Mouse (Mus musculus) neural tube, embryonic 13.5 days (tissue): ENCODE measurements around the gene N4bp2l1. TPM values are rescaled to one million over a fixed set of nuclear protein-coding genes. Genes with fewer than 3 reads are reported as not detected.

ENCODE experiments used
- ATAC-seq: fragments of 200-750 bp; cut with Nextera tagmentation; 2 replicates; pipeline ENCODE4 v1.8.0; 2017; ENCODE audit warnings: low read depth, mild to moderate bottlenecking, moderate TSS enrichment, moderate library complexity
- H3K27ac ChIP-seq: fragments of 300-500 bp; sonication (generic); replicated peaks from 2 replicates; pipeline ENCODE4 v1.5.1; 2015; ENCODE audit warnings: moderate library complexity, mild to moderate bottlenecking, inconsistent platforms
- H3K27me3 ChIP-seq: fragments of 300-500 bp; sonication (generic); 2 replicates; pipeline ENCODE4 v1.6.1; 2015; ENCODE audit warnings: mild to moderate bottlenecking, inconsistent platforms
- H3K36me3 ChIP-seq: fragments of 300-500 bp; sonication (generic); 2 replicates; pipeline ENCODE4 v1.6.1; 2015; ENCODE audit warnings: mild to moderate bottlenecking, inconsistent platforms
- H3K4me1 ChIP-seq: fragments of 300-500 bp; sonication (generic); replicated peaks from 2 replicates; pipeline ENCODE4 v1.6.1; 2015; ENCODE audit warnings: inconsistent platforms
- H3K4me2 ChIP-seq: fragments of 300-500 bp; sonication (generic); 2 replicates; pipeline ENCODE4 v1.6.1; 2015; ENCODE audit warnings: inconsistent platforms, mild to moderate bottlenecking, moderate library complexity
- H3K4me3 ChIP-seq: fragments of 300-500 bp; sonication (generic); 2 replicates; pipeline ENCODE4 v1.5.1; 2015; ENCODE audit warnings: mild to moderate bottlenecking, inconsistent platforms
- H3K9ac ChIP-seq: fragments of 300-500 bp; sonication (generic); 2 replicates; pipeline ENCODE4 v1.6.1; 2015; ENCODE audit warnings: moderate library complexity, mild to moderate bottlenecking, inconsistent platforms
- H3K9me3 ChIP-seq: fragments of 300-500 bp; sonication (generic); 2 replicates; pipeline ENCODE4 v1.6.1; 2016; ENCODE audit warnings: inconsistent platforms
- WGBS: fragments of 180-500 bp; shearing (Covaris S2); methylation state at CpG from one replicate; pipeline ENCODE4 v1.1.7; 2015; 5-methylcytosine and 5-hydroxymethylcytosine counted together
- polyA plus RNA-seq: library from polyadenylated mRNA; unstranded; fragments of >200 nt; fragmentation: Nextera tagmentation; extraction: Ambion mirVana; gene quantifications from 2 replicates; pipeline ENCODE4 v1.2.1, GENCODE M21; 2015

Gene N4bp2l1
- polyA plus RNA-seq, 1 experiment from 2014 or later, result 6.7 TPM

- Histone ChIP-seq H3K4me2 (peak overlapping the region; percentile 99), H3K36me3 (peaks cover 3% of the 10 kb centered on the region; the same call in 1 of the 2 replicates), H3K27me3 (peaks cover 53% of the 10 kb centered on the region), H3K27ac (no peak overlapping the region), H3K4me3 (no peak overlapping the region), H3K9ac (no peak overlapping the region), H3K9me3 (no peaks in the 10 kb centered on the region), H3K4me1 (peaks cover 22% of the 10 kb centered on the region)
- ATAC-seq, result no peak
- 54% methylated on average over 11 of the region's 11 CpGs for WGBS
Observed at GRCm38 (mm10) chr5:150595366-150596016, 1.5 kb downstream of the N4bp2l1 start.

- peak overlapping the region; percentile 99 for H3K4me2 ChIP-seq
- H3K27me3 ChIP-seq, result peaks cover 53% of the 10 kb centered on the region
- peaks cover 15% of the 10 kb centered on the region for H3K4me1 ChIP-seq
- WGBS, result 9% methylated on average over 16 of the region's 17 CpGs
- ATAC-seq, result no peak
- peak overlapping the region; percentile 79 for H3K9ac ChIP-seq
- H3K4me3 ChIP-seq, result peak overlapping the region; percentile 83
- H3K27ac ChIP-seq, result no peak overlapping the region
- H3K9me3 ChIP-seq, result no peaks in the 10 kb centered on the region
- peaks cover 3% of the 10 kb centered on the region; the same call in 1 of the 2 replicates for H3K36me3 ChIP-seq
Observed at GRCm38 (mm10) chr5:150594649-150595339, 2.2 kb downstream of the N4bp2l1 start.

GRCm38 (mm10) chr5:150593756-150594648, 3.0 kb downstream of the N4bp2l1 start:
- H3K27me3 ChIP-seq, result peaks cover 53% of the 10 kb centered on the region
- peaks cover 3% of the 10 kb centered on the region; the same call in 1 of the 2 replicates for H3K36me3 ChIP-seq
- peak; percentile 78 for ATAC-seq
- H3K4me1 ChIP-seq, result peaks cover 15% of the 10 kb centered on the region
- no peaks in the 10 kb centered on the region for H3K9me3 ChIP-seq
- H3K9ac ChIP-seq, result peak overlapping the region; percentile 79
- H3K4me3 ChIP-seq, result peak overlapping the region; percentile 83
- H3K27ac ChIP-seq, result peak overlapping the region; percentile 13; the same call in 1 of the 2 replicates
- H3K4me2 ChIP-seq, result peak overlapping the region; percentile 99
- WGBS, result under 1% methylated on average over 102 of the region's 102 CpGs

DNA sequence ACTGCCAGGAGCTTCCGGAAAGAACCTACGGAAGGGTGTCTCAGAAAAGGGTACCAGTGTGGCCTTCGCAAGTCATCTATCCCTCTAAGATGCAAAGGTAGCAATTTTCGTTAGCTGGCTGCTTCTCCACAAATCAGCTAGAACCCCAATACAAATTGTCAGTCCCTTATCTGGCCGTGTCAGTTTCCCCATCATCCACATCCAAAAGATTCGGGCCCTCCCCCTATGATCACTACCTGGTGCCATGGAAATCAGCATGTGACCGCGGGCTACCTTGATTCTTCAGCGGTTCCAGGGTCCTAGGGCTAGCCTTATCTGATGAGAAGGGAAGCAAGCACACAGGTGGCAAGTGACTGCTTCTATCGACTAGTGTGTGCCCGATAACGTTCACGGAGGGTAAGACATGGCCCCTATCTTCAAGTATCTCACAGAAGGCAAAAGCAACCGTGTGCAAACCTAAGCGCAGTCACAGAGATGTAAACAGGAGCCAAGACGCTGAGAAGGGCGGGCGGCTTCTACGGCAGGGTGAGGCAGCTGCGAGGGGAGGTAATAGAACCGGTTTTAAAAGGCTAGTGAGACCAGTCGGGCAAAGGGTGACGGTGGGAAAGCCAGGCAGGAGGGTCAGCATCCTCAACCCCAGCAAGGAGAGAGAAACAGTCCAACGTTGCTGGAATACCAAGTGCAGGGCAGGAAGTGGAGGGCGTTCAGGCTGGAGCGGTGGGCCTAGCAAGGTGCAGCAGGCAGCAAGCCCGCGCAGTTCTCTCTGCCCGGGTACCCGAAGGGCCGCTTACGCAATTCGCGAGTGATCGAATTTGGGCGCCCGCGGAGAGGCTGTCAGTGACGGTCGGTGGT, 3.9 kb downstream of the N4bp2l1 start:
- H3K27ac ChIP-seq, result 0 out of 2 replicates have a peak overlapping the region, but pooled peaks have one; percentile 13
- 10% methylated on average over 40 of the region's 40 CpGs for WGBS
- peak; percentile 54 for ATAC-seq

DNA sequence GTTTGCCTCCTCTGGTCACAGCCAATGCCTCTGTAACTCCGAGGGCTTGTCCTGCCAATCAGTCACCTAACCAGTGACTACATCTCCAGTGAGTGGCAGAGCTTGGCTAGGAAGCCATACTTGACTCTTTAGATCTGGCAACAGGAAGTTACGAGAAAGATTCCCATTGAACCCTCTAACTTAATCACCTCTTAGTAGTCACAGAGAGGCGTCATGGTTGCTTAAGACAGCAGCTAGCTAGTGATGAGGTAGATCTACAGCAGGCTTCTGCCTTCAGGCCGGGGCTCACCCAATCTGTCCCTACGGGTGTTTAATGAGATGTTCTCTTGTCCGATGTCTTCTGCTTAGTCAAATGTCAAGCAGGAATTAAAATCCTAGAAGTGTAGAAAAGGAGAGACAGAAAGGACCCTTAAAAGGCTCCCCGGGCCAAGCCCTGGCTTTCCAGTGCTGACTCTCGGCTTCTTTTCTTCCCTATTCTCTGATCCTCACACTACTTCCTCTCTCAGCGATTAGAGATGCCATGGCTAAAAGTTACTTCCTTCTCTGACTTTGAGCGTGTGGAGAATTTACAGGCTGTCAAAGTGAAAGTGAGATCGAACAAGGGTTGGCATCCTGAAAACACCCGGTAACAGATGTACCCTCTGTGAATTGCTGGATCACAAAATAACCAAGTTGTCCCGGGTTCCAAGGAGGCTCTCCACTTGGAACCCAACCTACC, 4.6 kb downstream of the N4bp2l1 start:
- no peaks in the 10 kb centered on the region for H3K9me3 ChIP-seq
- 73% methylated on average over 13 of the region's 13 CpGs for WGBS
- 0 out of 2 replicates have a peak overlapping the region, but pooled peaks have one; percentile 79 for H3K9ac ChIP-seq
- H3K36me3 ChIP-seq, result no peaks in the 10 kb centered on the region
- H3K27me3 ChIP-seq, result peaks cover 47% of the 10 kb centered on the region
- peak overlapping the region; percentile 99 for H3K4me2 ChIP-seq
- ATAC-seq, result no peak
- H3K4me1 ChIP-seq, result peaks cover 15% of the 10 kb centered on the region
- no peak overlapping the region for H3K27ac ChIP-seq
- peak overlapping the region; percentile 83 for H3K4me3 ChIP-seq

More for the DNA sequence above, 3.9 kb downstream of the N4bp2l1 start:
- H3K4me3 ChIP-seq, result peak overlapping the region; percentile 83
- H3K9me3 ChIP-seq, result no peaks in the 10 kb centered on the region
- H3K36me3 ChIP-seq, result peaks cover 2% of the 10 kb centered on the region; the same call in 1 of the 2 replicates
- H3K4me2 ChIP-seq, result peak overlapping the region; percentile 99
- peaks cover 53% of the 10 kb centered on the region for H3K27me3 ChIP-seq
- H3K4me1 ChIP-seq, result peaks cover 15% of the 10 kb centered on the region
- H3K9ac ChIP-seq, result peak overlapping the region; percentile 79

DNA sequence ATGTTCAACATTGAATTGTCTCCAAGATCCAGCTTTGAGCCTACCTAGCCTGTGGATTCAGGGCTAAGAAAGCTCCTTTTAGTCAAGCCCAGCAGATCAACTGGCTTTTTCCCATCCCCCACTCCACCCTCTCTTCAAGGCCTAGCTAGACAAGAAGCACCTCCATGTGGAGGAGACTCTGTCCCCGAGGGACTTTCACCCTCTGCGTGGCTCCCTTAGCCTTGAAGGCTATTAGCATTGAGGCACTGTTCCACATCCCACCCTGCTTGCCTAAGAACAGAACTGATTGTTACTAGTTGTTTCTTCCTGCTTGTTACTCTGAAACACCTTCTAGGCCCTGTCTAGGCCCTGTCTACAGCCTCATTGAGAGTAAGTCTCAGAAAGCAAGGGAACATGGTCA, 7.0 kb downstream of the N4bp2l1 start:
- WGBS, result 71% methylated on average over 2 of the region's 2 CpGs
- no peak for ATAC-seq
- no peak overlapping the region for H3K27ac ChIP-seq

GRCm38 (mm10) chr5:150584337-150584729, 12.7 kb downstream of the N4bp2l1 start:
- Histone ChIP-seq H3K9me3 (no peaks in the 10 kb centered on the region), H3K36me3 (no peaks in the 10 kb centered on the region), H3K9ac (no peak overlapping the region), H3K4me1 (no peaks in the 10 kb centered on the region), H3K27me3 (no peaks in the 10 kb centered on the region), H3K27ac (no peak overlapping the region), H3K4me2 (no peak overlapping the region), H3K4me3 (no peak overlapping the region)
- WGBS, result 54% methylated on average over 6 of the region's 6 CpGs
- ATAC-seq, result no peak

More for the DNA sequence above, 7.0 kb downstream of the N4bp2l1 start:
- Histone ChIP-seq H3K4me2 (no peak overlapping the region), H3K9ac (no peak overlapping the region), H3K9me3 (no peaks in the 10 kb centered on the region), H3K27me3 (peaks cover 25% of the 10 kb centered on the region), H3K4me1 (peaks cover 14% of the 10 kb centered on the region), H3K36me3 (no peaks in the 10 kb centered on the region), H3K4me3 (no peak overlapping the region)

GRCm38 (mm10) chr5:150583622-150584336, 13.2 kb downstream of the N4bp2l1 start:
- Histone ChIP-seq H3K4me1 (no peaks in the 10 kb centered on the region), H3K9ac (no peak overlapping the region), H3K27me3 (no peaks in the 10 kb centered on the region), H3K4me2 (no peak overlapping the region), H3K4me3 (no peak overlapping the region), H3K9me3 (no peaks in the 10 kb centered on the region), H3K36me3 (no peaks in the 10 kb centered on the region), H3K27ac (no peak overlapping the region)
- ATAC-seq, result no peak
- 79% methylated on average over 5 of the region's 5 CpGs for WGBS

- no peak overlapping the region for H3K27ac ChIP-seq
- 78% methylated on average over 5 of the region's 5 CpGs for WGBS
- no peak overlapping the region for H3K9ac ChIP-seq
- H3K4me1 ChIP-seq, result no peaks in the 10 kb centered on the region
- H3K36me3 ChIP-seq, result no peaks in the 10 kb centered on the region
- no peaks in the 10 kb centered on the region for H3K9me3 ChIP-seq
- no peaks in the 10 kb centered on the region for H3K27me3 ChIP-seq
- H3K4me2 ChIP-seq, result no peak overlapping the region
- H3K4me3 ChIP-seq, result no peak overlapping the region
- no peak for ATAC-seq
Observed at GRCm38 (mm10) chr5:150583181-150583580, 13.8 kb downstream of the N4bp2l1 start.

DNA sequence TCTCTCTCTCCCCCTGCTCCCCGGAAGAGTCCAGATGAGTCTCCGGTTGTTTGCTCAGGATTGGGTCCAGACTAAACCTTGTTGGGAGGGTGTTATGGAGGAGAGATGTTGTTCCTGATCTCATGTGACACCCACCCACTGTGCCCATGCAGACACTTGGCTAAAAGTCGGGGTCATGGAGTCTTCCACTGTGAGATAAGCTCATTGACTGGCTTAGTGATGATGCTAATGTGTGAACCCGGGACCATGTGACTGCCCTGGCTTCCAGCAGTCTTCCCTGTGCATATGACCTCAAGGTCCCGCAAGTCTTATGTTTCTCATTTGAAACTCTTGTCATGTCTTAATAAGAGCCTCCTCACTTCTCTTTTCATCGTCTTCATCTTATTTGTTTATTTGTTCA, 15.8 kb downstream of the N4bp2l1 start:
- ATAC-seq, result no peak
- no peaks in the 10 kb centered on the region for H3K27me3 ChIP-seq
- H3K4me1 ChIP-seq, result no peaks in the 10 kb centered on the region
- WGBS, result 76% methylated on average over 6 of the region's 6 CpGs
- no peak overlapping the region for H3K9ac ChIP-seq
- H3K27ac ChIP-seq, result no peak overlapping the region
- H3K4me3 ChIP-seq, result no peak overlapping the region
- H3K9me3 ChIP-seq, result no peaks in the 10 kb centered on the region
- no peaks in the 10 kb centered on the region for H3K36me3 ChIP-seq
- no peak overlapping the region for H3K4me2 ChIP-seq
